Mouse (Mus musculus) liver, embryonic 13.5 days (tissue): ENCODE results near the gene Pole3. TPM values are rescaled to one million over a fixed set of nuclear protein-coding genes. Genes with fewer than 3 reads are reported as not detected.

Experiments used
- ATAC-seq: fragments of 200-750 bp; cut with Nextera tagmentation; 2 replicates; pipeline ENCODE4 v1.8.0; 2017; ENCODE audit warnings: low read depth, mild to moderate bottlenecking, moderate number of reproducible peaks, moderate library complexity
- DNase-seq: peaks from one replicate; pipeline ENCODE4 v3.0.0; 2022
- H3K27ac ChIP-seq: fragments of 300-500 bp; sonication (generic); 2 replicates; pipeline ENCODE4 v1.5.1; 2015; ENCODE audit warnings: moderate library complexity, mild to moderate bottlenecking, inconsistent platforms
- H3K27me3 ChIP-seq: fragments of 300-500 bp; sonication (generic); 2 replicates; pipeline ENCODE4 v1.6.1; 2015; ENCODE audit warnings: mild to moderate bottlenecking, inconsistent platforms
- H3K36me3 ChIP-seq: fragments of 300-500 bp; sonication (generic); 2 replicates; pipeline ENCODE4 v1.6.1; 2015; ENCODE audit warnings: mild to moderate bottlenecking, inconsistent platforms
- H3K4me1 ChIP-seq: fragments of 300-500 bp; sonication (generic); replicated peaks from 2 replicates; pipeline ENCODE4 v1.6.1; 2015; ENCODE audit warnings: inconsistent platforms
- H3K4me2 ChIP-seq: fragments of 300-500 bp; sonication (generic); 2 replicates; pipeline ENCODE4 v1.6.1; 2015; ENCODE audit warnings: inconsistent platforms, mild to moderate bottlenecking, moderate library complexity
- H3K4me3 ChIP-seq: fragments of 300-500 bp; sonication (generic); replicated peaks from 2 replicates; pipeline ENCODE4 v1.5.1; 2015; ENCODE audit warnings: mild to moderate bottlenecking, inconsistent platforms
- H3K9ac ChIP-seq: fragments of 300-500 bp; sonication (generic); 2 replicates; pipeline ENCODE4 v1.6.1; 2015; ENCODE audit warnings: mild to moderate bottlenecking, inconsistent platforms
- H3K9me3 ChIP-seq: fragments of 300-500 bp; sonication (generic); replicated peaks from 2 replicates; pipeline ENCODE4 v1.6.1; 2016; ENCODE audit warnings: inconsistent platforms
- WGBS: fragments of 180-500 bp; shearing (Covaris S2); methylation state at CpG from one replicate; pipeline ENCODE4 v1.1.7; 2015; ENCODE audit not compliant: insufficient replicate concordance; 5-methylcytosine and 5-hydroxymethylcytosine counted together
- polyA plus RNA-seq: library from polyadenylated mRNA; unstranded; fragments of >200 nt; fragmentation: Nextera tagmentation; extraction: Ambion mirVana; gene quantifications from 2 replicates; pipeline ENCODE4 v1.2.1, GENCODE M21; 2015

Gene Pole3
- polyA plus RNA-seq = 77.3 and 81.0 TPM in 2 replicates

DNA sequence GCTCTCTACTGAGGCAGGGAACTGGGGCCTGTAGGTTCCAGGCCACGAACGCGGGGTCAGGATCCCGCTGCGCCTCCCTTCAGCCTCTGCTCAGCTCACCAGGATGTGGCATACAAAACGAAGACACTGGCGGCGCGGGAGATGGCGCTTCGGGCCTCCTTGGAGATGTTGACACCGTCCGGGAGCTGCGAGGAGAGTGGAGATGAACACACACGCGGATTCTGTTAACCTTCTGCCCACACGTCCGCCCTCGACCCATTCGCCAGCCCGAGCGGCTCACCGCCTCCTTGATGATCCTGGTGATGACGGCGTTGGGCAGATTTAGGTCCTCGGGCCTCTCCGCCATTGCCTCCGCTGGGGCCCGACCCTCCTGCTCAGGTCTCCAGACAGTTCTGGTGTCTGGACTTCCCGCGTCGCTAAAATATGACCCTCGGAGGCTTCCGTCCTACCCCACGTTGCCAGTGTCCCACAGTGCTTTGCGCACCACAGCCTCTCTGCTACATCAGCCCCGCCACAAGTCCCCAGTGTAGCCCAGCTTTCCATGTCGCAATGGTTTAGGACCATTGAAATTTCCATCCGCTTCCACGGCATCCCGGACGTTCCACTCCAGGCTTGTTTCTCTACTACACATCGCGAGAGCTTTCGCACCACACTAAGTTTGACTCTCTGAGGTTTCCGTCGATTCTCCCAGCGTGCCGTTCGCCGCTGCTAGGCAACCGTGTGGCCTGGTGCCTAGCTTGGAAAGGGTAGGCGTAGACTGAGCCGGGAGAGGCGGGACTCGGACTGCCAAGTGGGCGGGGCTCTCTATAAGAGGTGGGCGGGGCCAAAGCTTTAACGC lies at the start of gene Pole3, which contains the start of gene 4933430I17Rik:
Pole3 (minus strand) TSS at position 418 of the 838 bp plus-strand sequence.
4933430I17Rik (plus strand) TSS at position 719 of the 838 bp plus-strand sequence.
- H3K4me1 ChIP-seq = peaks cover 42% of the 10 kb centered on the region

GRCm38 (mm10) chr4:62570029-62570428 lies 45.2 kb upstream of the Pole3 start:
- Histone ChIP-seq H3K36me3 (no peaks in the 10 kb centered on the region), H3K27ac (no peak overlapping the region), H3K4me1 (no peaks in the 10 kb centered on the region), H3K9ac (no peak overlapping the region), H3K9me3 (no peaks in the 10 kb centered on the region), H3K4me2 (no peak overlapping the region), H3K27me3 (no peaks in the 10 kb centered on the region), H3K4me3 (no peak overlapping the region)
- DNase-seq (no peak), ATAC-seq (no peak)
- WGBS = 62% methylated on average over 5 of the region's 5 CpGs

More for the DNA sequence above, at the start of gene Pole3, which contains the start of gene 4933430I17Rik:
- peak within 1 kb of the TSS; percentile 91 for H3K4me3 ChIP-seq
- H3K4me2 ChIP-seq = peak within 1 kb of the TSS; percentile 88
- peak; percentile 92 for DNase-seq
- H3K27ac ChIP-seq = peak within 1 kb of the TSS; percentile 83
- H3K9me3 ChIP-seq = no peaks in the 10 kb centered on the region
- ATAC-seq = peak; percentile 94
- peaks cover 25% of the 10 kb centered on the region for H3K36me3 ChIP-seq
- no peaks in the 10 kb centered on the region for H3K27me3 ChIP-seq
- peak within 1 kb of the TSS; percentile 92 for H3K9ac ChIP-seq
- under 1% methylated on average over 59 of the region's 59 CpGs for WGBS

DNA sequence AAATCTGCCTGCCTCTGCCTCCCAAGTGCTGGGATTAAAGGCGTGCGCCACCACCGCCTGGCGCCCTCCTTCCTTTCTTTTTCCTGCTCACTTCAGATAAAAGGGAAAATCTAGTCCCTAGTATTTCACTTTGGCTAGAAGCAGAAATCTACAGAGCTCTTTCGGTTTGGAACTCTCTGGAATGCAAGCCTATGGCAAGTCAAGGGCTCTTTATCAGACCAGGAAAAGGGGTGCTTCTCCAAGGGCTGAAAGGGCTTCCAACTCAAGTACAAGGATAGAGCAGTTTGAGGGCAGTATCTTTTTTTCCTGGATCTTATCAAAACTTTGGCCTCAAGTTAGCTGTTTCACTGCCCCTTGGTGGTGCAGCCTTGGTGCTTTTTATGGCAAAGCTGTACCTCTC lies 44.7 kb upstream of the Pole3 start:
- Histone ChIP-seq H3K4me2 (no peak overlapping the region), H3K9ac (no peak overlapping the region), H3K27me3 (no peaks in the 10 kb centered on the region), H3K4me3 (no peak overlapping the region), H3K27ac (no peak overlapping the region), H3K9me3 (no peaks in the 10 kb centered on the region), H3K36me3 (no peaks in the 10 kb centered on the region), H3K4me1 (no peaks in the 10 kb centered on the region)
- 64% methylated on average over 5 of the region's 5 CpGs for WGBS
- ATAC-seq = no peak
- DNase-seq = no peak

- WGBS = 56% methylated on average over 1 of the region's 1 CpGs
- H3K27ac ChIP-seq = no peak overlapping the region
Measured at GRCm38 (mm10) chr4:62568359-62568758, 43.5 kb upstream of the Pole3 start.

DNA sequence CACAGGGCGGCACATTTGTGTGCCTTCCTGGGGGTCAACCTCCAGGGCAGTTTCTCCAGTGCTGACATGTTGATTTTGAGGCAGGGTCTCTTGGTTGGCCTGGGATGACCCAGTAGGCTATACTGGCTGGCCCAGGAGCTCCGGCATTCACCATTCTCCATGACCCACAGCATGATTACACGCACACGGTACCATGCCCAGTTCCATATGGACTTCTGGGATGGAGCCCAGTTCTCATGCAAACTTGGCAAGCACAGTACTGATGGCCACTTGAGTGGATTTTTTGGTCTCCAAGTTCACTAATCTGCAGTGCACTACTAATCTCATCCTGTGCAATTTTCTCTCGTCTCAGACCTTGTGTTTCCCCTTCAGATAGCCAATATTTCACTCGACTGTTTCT lies 42.8 kb upstream of the Pole3 start:
- no peaks in the 10 kb centered on the region for H3K36me3 ChIP-seq
- WGBS = 71% methylated on average over 6 of the region's 6 CpGs
- no peaks in the 10 kb centered on the region for H3K9me3 ChIP-seq
- no peaks in the 10 kb centered on the region for H3K4me1 ChIP-seq
- no peak overlapping the region for H3K9ac ChIP-seq
- DNase-seq (no peak), ATAC-seq (no peak)
- H3K4me2 ChIP-seq = no peak overlapping the region
- no peak overlapping the region for H3K4me3 ChIP-seq
- no peak overlapping the region for H3K27ac ChIP-seq
- H3K27me3 ChIP-seq = no peaks in the 10 kb centered on the region

More at GRCm38 (mm10) chr4:62568359-62568758, 43.5 kb upstream of the Pole3 start:
- DNase-seq (no peak), ATAC-seq (no peak)
- H3K9me3 ChIP-seq = no peaks in the 10 kb centered on the region
- no peak overlapping the region for H3K4me2 ChIP-seq
- no peaks in the 10 kb centered on the region for H3K27me3 ChIP-seq
- H3K9ac ChIP-seq = no peak overlapping the region
- H3K36me3 ChIP-seq = no peaks in the 10 kb centered on the region
- no peak overlapping the region for H3K4me3 ChIP-seq
- H3K4me1 ChIP-seq = no peaks in the 10 kb centered on the region

GRCm38 (mm10) chr4:62566530-62566929 lies 41.7 kb upstream of the Pole3 start:
- no peak for ATAC-seq
- no peak overlapping the region for H3K4me2 ChIP-seq
- no peaks in the 10 kb centered on the region for H3K36me3 ChIP-seq
- no peaks in the 10 kb centered on the region for H3K9me3 ChIP-seq
- WGBS = 58% methylated on average over 4 of the region's 4 CpGs
- H3K9ac ChIP-seq = no peak overlapping the region
- H3K4me3 ChIP-seq = no peak overlapping the region
- no peaks in the 10 kb centered on the region; the same call in 1 of the 2 replicates for H3K4me1 ChIP-seq
- no peak overlapping the region for H3K27ac ChIP-seq
- DNase-seq = no peak
- H3K27me3 ChIP-seq = no peaks in the 10 kb centered on the region

GRCm38 (mm10) chr4:62562006-62562405 lies 37.1 kb upstream of the Pole3 start:
- ATAC-seq (no peak), DNase-seq (no peak)
- no peak overlapping the region for H3K27ac ChIP-seq
- H3K36me3 ChIP-seq = no peaks in the 10 kb centered on the region
- H3K9me3 ChIP-seq = no peaks in the 10 kb centered on the region
- H3K4me3 ChIP-seq = no peak overlapping the region
- H3K4me1 ChIP-seq = no peaks in the 10 kb centered on the region; the same call in 1 of the 2 replicates
- WGBS = 34% methylated on average over 4 of the region's 4 CpGs
- H3K4me2 ChIP-seq = no peak overlapping the region
- H3K27me3 ChIP-seq = no peaks in the 10 kb centered on the region
- H3K9ac ChIP-seq = no peak overlapping the region

- Histone ChIP-seq H3K9me3 (no peaks in the 10 kb centered on the region), H3K27me3 (no peaks in the 10 kb centered on the region), H3K4me3 (no peak overlapping the region), H3K4me2 (no peak overlapping the region), H3K9ac (no peak overlapping the region), H3K36me3 (no peaks in the 10 kb centered on the region), H3K4me1 (no peaks in the 10 kb centered on the region; the same call in 1 of the 2 replicates), H3K27ac (no peak overlapping the region)
- WGBS = 29% methylated on average over 3 of the region's 3 CpGs
- no peak for DNase-seq
- ATAC-seq = no peak
Measured at GRCm38 (mm10) chr4:62561630-62562001, 36.7 kb upstream of the Pole3 start.

DNA sequence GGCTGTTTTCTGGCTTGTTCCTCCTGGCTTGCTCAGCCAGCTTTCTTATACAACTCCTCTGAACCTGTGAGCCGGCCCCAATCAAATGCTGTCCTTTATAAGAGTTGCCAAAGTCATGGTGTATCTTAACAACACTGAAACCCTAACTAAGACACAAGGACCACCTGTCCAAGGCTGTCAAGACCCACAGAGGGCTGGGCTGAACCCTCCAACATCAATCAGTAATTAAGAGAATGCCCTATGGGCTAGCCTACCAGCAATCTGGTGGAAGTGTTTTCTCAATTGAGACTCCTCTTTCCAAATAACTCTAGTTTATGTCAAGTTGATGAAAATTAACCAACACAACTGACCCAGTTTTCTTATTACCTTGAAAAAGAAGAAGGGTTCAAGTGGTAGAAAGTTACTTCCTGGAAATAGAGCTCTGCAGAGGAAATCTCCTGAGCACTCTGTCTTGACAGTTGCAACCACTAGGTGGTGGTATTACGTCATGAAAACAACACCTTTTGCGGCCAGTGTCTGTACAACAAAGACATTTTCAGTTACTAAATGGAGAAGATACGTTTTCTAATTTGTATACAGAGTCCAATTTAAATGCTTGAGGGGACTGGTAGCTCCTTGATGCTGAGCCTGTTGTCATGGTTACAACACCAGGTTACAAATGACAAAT lies 36.2 kb upstream of the Pole3 start:
- Histone ChIP-seq H3K4me1 (no peaks in the 10 kb centered on the region; the same call in 1 of the 2 replicates), H3K27ac (no peak overlapping the region), H3K4me3 (no peak overlapping the region), H3K4me2 (no peak overlapping the region), H3K27me3 (no peaks in the 10 kb centered on the region), H3K9ac (no peak overlapping the region), H3K9me3 (no peaks in the 10 kb centered on the region), H3K36me3 (no peaks in the 10 kb centered on the region)
- DNase-seq = peak; percentile 38
- WGBS = 21% methylated on average over 4 of the region's 4 CpGs
- no peak for ATAC-seq

GRCm38 (mm10) chr4:62559797-62560329 lies 35.0 kb upstream of the Pole3 start, which contains the start of gene Rgs3:
Gene Rgs3, plus strand, starts transcription at chr4:62559847.
- no peaks in the 10 kb centered on the region for H3K27me3 ChIP-seq

DNA sequence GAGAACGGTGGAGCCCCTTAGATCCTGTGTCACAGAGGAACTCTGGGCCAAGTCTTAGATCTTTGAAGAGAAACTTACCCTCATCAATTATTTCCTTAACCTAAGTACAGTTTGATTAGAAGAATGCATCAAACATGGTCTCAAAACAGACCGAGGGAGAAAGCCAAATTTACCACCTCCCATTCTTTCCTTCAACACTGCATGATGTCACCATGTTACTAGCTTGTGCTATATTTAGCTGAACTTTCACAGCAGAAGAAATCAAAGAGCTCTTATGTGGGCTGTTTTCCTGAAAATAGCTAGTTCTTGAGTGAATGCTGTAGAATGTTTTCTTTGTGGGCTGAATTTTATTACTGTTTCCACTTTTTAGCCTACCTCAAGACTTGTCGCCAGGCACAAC lies 32.6 kb upstream of the Pole3 start:
- no peak for DNase-seq

More at GRCm38 (mm10) chr4:62559797-62560329, 35.0 kb upstream of the Pole3 start, which contains the start of gene Rgs3:
- Histone ChIP-seq H3K27ac (no peak within 1 kb of the TSS), H3K4me1 (no peaks in the 10 kb centered on the region; the same call in 1 of the 2 replicates), H3K4me3 (no peak within 1 kb of the TSS), H3K9ac (no peak within 1 kb of the TSS), H3K4me2 (no peak within 1 kb of the TSS), H3K36me3 (no peaks in the 10 kb centered on the region), H3K9me3 (no peaks in the 10 kb centered on the region)
- DNase-seq = no peak
- WGBS = 33% methylated on average over 6 of the region's 6 CpGs
- ATAC-seq = no peak

More for the DNA sequence above, 32.6 kb upstream of the Pole3 start:
- Histone ChIP-seq H3K9ac (no peak overlapping the region), H3K4me3 (no peak overlapping the region), H3K36me3 (no peaks in the 10 kb centered on the region), H3K27me3 (no peaks in the 10 kb centered on the region), H3K9me3 (no peaks in the 10 kb centered on the region), H3K4me1 (no peaks in the 10 kb centered on the region; the same call in 1 of the 2 replicates), H3K4me2 (no peak overlapping the region), H3K27ac (no peak overlapping the region)
- 46% methylated on average over 3 of the region's 3 CpGs for WGBS
- ATAC-seq = no peak
